Mouse (Mus musculus): ENCODE measurements at regions not wholly inside any gene's neighbourhood (a gene's known extent, or its start where the extent isn't known, plus 50 kb on each side); places are given as distances from the start of the nearest gene placed in this dataset.

DNA sequence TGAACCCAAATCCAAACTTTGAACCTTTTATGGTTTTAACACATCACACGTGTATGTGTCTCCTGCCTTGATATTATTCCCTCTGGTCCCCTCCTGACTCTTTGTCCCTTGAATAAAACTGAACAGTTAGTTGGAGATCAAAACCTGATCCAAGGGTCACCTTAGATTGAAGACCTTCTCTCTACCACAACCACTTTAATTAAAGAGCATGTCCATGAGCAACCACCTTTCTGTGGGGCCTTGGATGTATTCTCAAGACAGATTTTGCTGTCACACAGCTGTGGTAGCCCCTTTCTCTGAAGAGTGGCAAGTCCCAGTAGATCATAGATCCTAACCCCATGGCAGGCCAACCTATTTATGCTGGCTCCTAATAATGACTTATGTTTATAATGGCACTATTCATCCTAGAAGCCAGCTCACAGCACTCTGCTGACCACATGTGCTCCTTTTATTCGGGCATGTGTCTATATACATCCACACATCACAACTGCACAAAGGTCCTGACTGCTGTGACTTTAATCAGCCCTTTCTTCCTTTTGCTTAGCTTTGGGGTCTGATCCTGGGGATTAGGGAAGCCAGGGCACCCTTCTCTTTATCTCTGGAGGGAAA, 536.8 kb upstream of the Tenm2 start:
- Histone ChIP-seq H3K27ac (ENCODE audit: low read depth, low read length) (no peak overlapping the region), H3K27me3 (ENCODE audit: control insufficient read depth, insufficient read depth, low read length) (no peaks in the 10 kb centered on the region), H3K36me3 (ENCODE audit: control insufficient read depth, insufficient read depth, low read length) (no peaks in the 10 kb centered on the region), H3K4me1 (ENCODE audit: control insufficient read depth, insufficient read depth, low read length) (no peaks in the 10 kb centered on the region), H3K9me3 (ENCODE audit: control insufficient read depth, low read length) (no peaks in the 10 kb centered on the region), H3K4me2 (replicated peaks; ENCODE audit: low read depth, low read length) (no peak overlapping the region), H3K4me3 (ENCODE audit: low read length) (no peak overlapping the region), H3K9ac (ENCODE audit: low read depth, low read length) (no peak overlapping the region)
- no peak for ATAC-seq (ENCODE audit: low FRiP score, low TSS enrichment)
- 64% methylated on average over 2 of the region's 2 CpGs for WGBS

DNA sequence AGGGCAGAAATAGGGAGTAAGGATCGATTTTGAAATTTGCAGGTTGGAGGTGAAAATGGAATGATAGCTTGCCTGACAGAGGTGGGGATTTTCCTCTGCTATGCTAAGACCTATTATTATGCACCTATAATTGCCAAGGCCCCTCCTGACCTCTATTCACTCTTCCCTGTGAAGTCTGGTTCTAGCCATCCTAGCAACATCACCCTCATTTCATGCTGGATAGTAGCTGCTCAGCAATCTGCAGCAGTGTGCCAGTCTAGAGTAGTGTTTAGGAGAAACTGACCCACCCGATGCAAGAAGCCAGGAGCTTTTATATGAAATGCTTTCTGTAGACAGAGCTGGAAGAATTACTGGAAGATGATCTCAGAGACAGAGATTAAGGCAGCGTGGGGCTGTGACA, 535.1 kb upstream of the Tenm2 start:
- H3K27me3 ChIP-seq (ENCODE audit: control insufficient read depth, insufficient read depth, low read length), result no peaks in the 10 kb centered on the region
- WGBS, result 74% methylated on average over 3 of the region's 3 CpGs
- no peaks in the 10 kb centered on the region for H3K9me3 ChIP-seq (ENCODE audit: control insufficient read depth, low read length)
- no peaks in the 10 kb centered on the region for H3K4me1 ChIP-seq (ENCODE audit: control insufficient read depth, insufficient read depth, low read length)
- no peak overlapping the region for H3K9ac ChIP-seq (ENCODE audit: low read depth, low read length)
- ATAC-seq (ENCODE audit: low FRiP score, low TSS enrichment), result no peak
- no peak overlapping the region for H3K4me3 ChIP-seq (ENCODE audit: low read length)
- H3K36me3 ChIP-seq (ENCODE audit: control insufficient read depth, insufficient read depth, low read length), result no peaks in the 10 kb centered on the region
- H3K27ac ChIP-seq (ENCODE audit: low read depth, low read length), result no peak overlapping the region
- no peak overlapping the region for H3K4me2 ChIP-seq (replicated peaks; ENCODE audit: low read depth, low read length)

- H3K9me3 ChIP-seq (ENCODE audit: control insufficient read depth, low read length), result no peaks in the 10 kb centered on the region
- no peak overlapping the region for H3K4me3 ChIP-seq (ENCODE audit: low read length)
- no peak overlapping the region for H3K4me2 ChIP-seq (replicated peaks; ENCODE audit: low read depth, low read length)
- 65% methylated on average over 3 of the region's 3 CpGs for WGBS
- H3K27ac ChIP-seq (ENCODE audit: low read depth, low read length), result no peak overlapping the region
- no peaks in the 10 kb centered on the region for H3K36me3 ChIP-seq (ENCODE audit: control insufficient read depth, insufficient read depth, low read length)
- no peaks in the 10 kb centered on the region for H3K4me1 ChIP-seq (ENCODE audit: control insufficient read depth, insufficient read depth, low read length)
- H3K27me3 ChIP-seq (ENCODE audit: control insufficient read depth, insufficient read depth, low read length), result no peaks in the 10 kb centered on the region
- H3K9ac ChIP-seq (ENCODE audit: low read depth, low read length), result no peak overlapping the region
- no peak for ATAC-seq (ENCODE audit: low FRiP score, low TSS enrichment)
Measured at GRCm38 (mm10) chr11:37768121-37768520, 532.4 kb upstream of the Tenm2 start.

DNA sequence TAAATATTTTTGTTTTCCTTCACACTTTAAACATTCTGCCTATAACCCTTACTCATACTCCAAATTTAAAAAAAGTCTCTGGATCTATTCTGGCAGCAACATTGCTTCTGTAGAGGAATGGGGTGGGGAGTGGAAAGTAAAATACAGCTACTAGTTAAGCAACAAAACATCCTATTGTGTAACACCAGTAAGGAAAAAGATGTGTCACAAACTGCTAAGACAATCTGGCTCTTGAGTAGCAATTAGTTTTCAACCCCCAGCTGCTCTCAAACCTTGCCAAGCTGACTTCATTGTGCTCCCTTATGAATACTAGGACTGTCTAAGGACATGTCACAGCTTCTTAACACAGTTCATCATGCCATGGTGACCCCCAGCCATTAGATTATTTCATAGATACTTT, 500.2 kb upstream of the Tenm2 start:
- no peak for ATAC-seq (ENCODE audit: low FRiP score, low TSS enrichment)
- Histone ChIP-seq H3K9ac (ENCODE audit: low read depth, low read length) (no peak overlapping the region), H3K27ac (ENCODE audit: low read depth, low read length) (no peak overlapping the region), H3K4me3 (ENCODE audit: low read length) (no peak overlapping the region), H3K9me3 (ENCODE audit: control insufficient read depth, low read length) (no peaks in the 10 kb centered on the region), H3K27me3 (ENCODE audit: control insufficient read depth, insufficient read depth, low read length) (no peaks in the 10 kb centered on the region), H3K4me1 (ENCODE audit: control insufficient read depth, insufficient read depth, low read length) (no peaks in the 10 kb centered on the region), H3K36me3 (ENCODE audit: control insufficient read depth, insufficient read depth, low read length) (no peaks in the 10 kb centered on the region), H3K4me2 (replicated peaks; ENCODE audit: low read depth, low read length) (no peak overlapping the region)

- Histone ChIP-seq H3K36me3 (ENCODE audit: control insufficient read depth, insufficient read depth, low read length) (no peaks in the 10 kb centered on the region), H3K27me3 (ENCODE audit: control insufficient read depth, insufficient read depth, low read length) (no peaks in the 10 kb centered on the region), H3K4me2 (replicated peaks; ENCODE audit: low read depth, low read length) (no peak overlapping the region), H3K4me1 (ENCODE audit: control insufficient read depth, insufficient read depth, low read length) (no peaks in the 10 kb centered on the region), H3K4me3 (ENCODE audit: low read length) (no peak overlapping the region), H3K9ac (ENCODE audit: low read depth, low read length) (no peak overlapping the region), H3K27ac (ENCODE audit: low read depth, low read length) (no peak overlapping the region), H3K9me3 (ENCODE audit: control insufficient read depth, low read length) (no peaks in the 10 kb centered on the region)
- no peak for ATAC-seq (ENCODE audit: low FRiP score, low TSS enrichment)
- WGBS, result 84% methylated on average over 2 of the region's 2 CpGs
Measured at GRCm38 (mm10) chr11:37735501-37735900, 499.7 kb upstream of the Tenm2 start.

GRCm38 (mm10) chr11:37696981-37697380, 461.2 kb upstream of the Tenm2 start:
- Histone ChIP-seq H3K27ac (ENCODE audit: low read depth, low read length) (no peak overlapping the region), H3K9me3 (ENCODE audit: control insufficient read depth, low read length) (no peaks in the 10 kb centered on the region), H3K36me3 (ENCODE audit: control insufficient read depth, insufficient read depth, low read length) (no peaks in the 10 kb centered on the region), H3K4me3 (ENCODE audit: low read length) (no peak overlapping the region), H3K4me1 (ENCODE audit: control insufficient read depth, insufficient read depth, low read length) (no peaks in the 10 kb centered on the region), H3K4me2 (replicated peaks; ENCODE audit: low read depth, low read length) (no peak overlapping the region), H3K27me3 (ENCODE audit: control insufficient read depth, insufficient read depth, low read length) (no peaks in the 10 kb centered on the region), H3K9ac (ENCODE audit: low read depth, low read length) (no peak overlapping the region)
- 65% methylated on average over 2 of the region's 2 CpGs for WGBS
- no peak for ATAC-seq (ENCODE audit: low FRiP score, low TSS enrichment)

GRCm38 (mm10) chr11:37678484-37679193, 442.9 kb upstream of the Tenm2 start:
- H3K9me3 ChIP-seq (ENCODE audit: control insufficient read depth, low read length), result no peaks in the 10 kb centered on the region
- 56% methylated on average over 1 of the region's 1 CpGs for WGBS
- H3K4me3 ChIP-seq (ENCODE audit: low read length), result no peak overlapping the region
- H3K4me2 ChIP-seq (replicated peaks; ENCODE audit: low read depth, low read length), result no peak overlapping the region
- H3K27ac ChIP-seq (ENCODE audit: low read depth, low read length), result no peak overlapping the region
- H3K27me3 ChIP-seq (ENCODE audit: control insufficient read depth, insufficient read depth, low read length), result no peaks in the 10 kb centered on the region
- H3K4me1 ChIP-seq (ENCODE audit: control insufficient read depth, insufficient read depth, low read length), result no peaks in the 10 kb centered on the region
- H3K9ac ChIP-seq (ENCODE audit: low read depth, low read length), result no peak overlapping the region
- ATAC-seq (ENCODE audit: low FRiP score, low TSS enrichment), result no peak
- no peaks in the 10 kb centered on the region for H3K36me3 ChIP-seq (ENCODE audit: control insufficient read depth, insufficient read depth, low read length)

GRCm38 (mm10) chr11:37671320-37671719, 435.6 kb upstream of the Tenm2 start:
- WGBS, result 17% methylated on average over 3 of the region's 3 CpGs
- no peak overlapping the region for H3K4me2 ChIP-seq (replicated peaks; ENCODE audit: low read depth, low read length)
- H3K4me3 ChIP-seq (ENCODE audit: low read length), result no peak overlapping the region
- H3K27ac ChIP-seq (ENCODE audit: low read depth, low read length), result no peak overlapping the region
- H3K9ac ChIP-seq (ENCODE audit: low read depth, low read length), result no peak overlapping the region
- H3K27me3 ChIP-seq (ENCODE audit: control insufficient read depth, insufficient read depth, low read length), result no peaks in the 10 kb centered on the region
- H3K4me1 ChIP-seq (ENCODE audit: control insufficient read depth, insufficient read depth, low read length), result no peaks in the 10 kb centered on the region
- no peaks in the 10 kb centered on the region for H3K36me3 ChIP-seq (ENCODE audit: control insufficient read depth, insufficient read depth, low read length)
- no peaks in the 10 kb centered on the region for H3K9me3 ChIP-seq (ENCODE audit: control insufficient read depth, low read length)
- ATAC-seq (ENCODE audit: low FRiP score, low TSS enrichment), result no peak

GRCm38 (mm10) chr11:37666925-37667324, 431.2 kb upstream of the Tenm2 start:
- H3K36me3 ChIP-seq (ENCODE audit: control insufficient read depth, insufficient read depth, low read length), result no peaks in the 10 kb centered on the region
- H3K27me3 ChIP-seq (ENCODE audit: control insufficient read depth, insufficient read depth, low read length), result no peaks in the 10 kb centered on the region
- no peak overlapping the region for H3K9ac ChIP-seq (ENCODE audit: low read depth, low read length)
- no peak for ATAC-seq (ENCODE audit: low FRiP score, low TSS enrichment)
- no peak overlapping the region for H3K27ac ChIP-seq (ENCODE audit: low read depth, low read length)
- no peaks in the 10 kb centered on the region for H3K4me1 ChIP-seq (ENCODE audit: control insufficient read depth, insufficient read depth, low read length)
- no peaks in the 10 kb centered on the region for H3K9me3 ChIP-seq (ENCODE audit: control insufficient read depth, low read length)
- H3K4me3 ChIP-seq (ENCODE audit: low read length), result no peak overlapping the region
- WGBS, result 88% methylated on average over 1 of the region's 1 CpGs
- no peak overlapping the region for H3K4me2 ChIP-seq (replicated peaks; ENCODE audit: low read depth, low read length)

All from kidney, embryonic 14.5 days (tissue).